Mouse (Mus musculus): ENCODE measurements around the gene Ankrd54.

- TF ChIP-seq CTCF (IDR thresholded peaks at IDR 0.05) (no peak), EP300 (IDR thresholded peaks at IDR 0.05) (no peak)
These were observed 4.9 kb upstream of the Ankrd54 start for GRCm38 (mm10) chr15:79067631-79068030.

Data from lung, postnatal 0 days (tissue).